Mouse (Mus musculus) megakaryocyte-erythroid progenitor cell, adult 5 weeks (primary cell): Measurements from ENCODE around the gene Apof. TPM values are rescaled to one million over a fixed set of nuclear protein-coding genes. Genes with fewer than 3 reads are reported as not detected.

Experiments used
- polyA plus RNA-seq: library from polyadenylated mRNA; stranded (reverse); fragments of >175 nt; gene quantifications from 2 replicates; pipeline ENCODE4 v1.2.3, GENCODE M21; 2012

Apof gene
- 0.05 and 0.19 TPM in 2 replicates for polyA plus RNA-seq

DNA sequence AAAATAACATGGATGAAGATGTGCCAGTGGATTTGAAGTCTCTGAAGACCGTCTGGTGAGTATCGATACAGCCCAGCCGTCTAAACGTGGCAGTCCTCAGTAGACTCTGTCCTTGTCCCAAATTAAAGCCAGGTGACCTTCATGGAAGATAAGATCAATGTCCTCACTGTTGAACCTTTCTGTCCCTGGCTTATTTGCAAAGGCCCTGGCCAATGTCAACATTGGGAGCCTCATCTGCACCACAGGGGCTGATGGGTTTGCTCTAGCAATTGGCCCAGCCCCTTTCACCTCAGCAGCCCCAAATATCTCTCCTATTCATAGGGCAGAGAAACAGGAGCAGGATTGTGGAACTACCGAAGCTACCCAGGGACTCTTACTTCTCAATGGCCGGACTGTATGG lies at the start of gene Apof:
Apof (plus strand) TSS at position 301 of the 400 bp plus-strand sequence.

DNA sequence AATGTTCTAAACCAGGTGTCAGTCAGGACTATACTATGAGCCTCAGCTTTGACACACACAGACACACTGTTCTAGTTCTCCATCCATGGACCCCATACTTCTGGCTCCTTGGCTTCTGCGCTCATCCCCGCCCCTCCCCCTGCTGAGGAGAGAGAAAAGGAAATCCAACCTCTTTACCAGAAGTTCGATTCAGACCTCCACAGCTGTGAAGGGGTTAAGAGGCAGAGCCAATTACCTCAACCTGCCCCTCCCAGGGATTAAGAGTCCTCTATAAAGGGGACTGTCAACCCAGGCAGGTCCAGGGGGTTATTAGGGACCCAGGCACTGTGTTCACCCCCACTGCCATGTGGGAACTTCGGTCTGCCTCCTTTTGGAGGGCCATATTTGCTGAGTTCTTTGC lies 42.9 kb upstream of the Apof start, which contains the start of gene Mip:
Mip (plus strand) TSS at position 301 of the 400 bp plus-strand sequence.

DNA sequence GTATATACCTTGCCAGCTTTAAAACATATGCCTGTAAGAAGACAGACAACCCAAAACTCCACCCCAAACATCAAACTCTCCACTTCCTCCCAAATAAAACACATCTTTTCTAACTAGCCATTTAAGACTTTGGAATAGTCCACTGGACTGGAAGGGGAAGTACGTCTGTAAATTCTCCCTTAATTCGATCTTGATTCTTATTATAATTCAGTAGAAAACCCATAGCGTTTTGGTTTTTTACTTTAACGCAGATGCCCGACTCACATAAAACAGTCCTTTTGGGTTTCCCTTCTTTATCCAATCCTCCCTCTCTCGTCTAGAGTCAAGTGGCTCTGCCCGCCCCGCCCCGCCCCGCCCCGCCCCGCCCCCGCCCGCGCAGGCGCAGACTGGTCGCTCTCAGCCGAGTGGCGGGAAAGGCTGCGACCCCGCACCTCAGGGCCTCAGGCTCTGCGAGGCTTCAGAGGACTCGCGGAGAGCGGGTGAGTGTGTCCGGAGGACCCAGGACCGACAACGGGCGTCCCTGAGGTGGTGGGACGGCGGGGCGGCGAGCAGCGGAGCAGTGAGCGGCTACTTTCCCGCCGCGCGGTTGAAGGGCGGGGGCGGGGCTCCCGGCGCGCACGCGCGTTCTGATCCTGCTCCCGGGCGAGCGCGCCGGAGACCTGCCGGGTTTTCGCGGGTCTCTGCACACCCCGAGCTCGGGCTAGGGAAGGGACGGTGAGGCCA lies 36.6 kb upstream of the Apof start, which contains the start of gene Timeless:
Timeless (plus strand) TSS at position 369 of the 723 bp plus-strand sequence.

DNA sequence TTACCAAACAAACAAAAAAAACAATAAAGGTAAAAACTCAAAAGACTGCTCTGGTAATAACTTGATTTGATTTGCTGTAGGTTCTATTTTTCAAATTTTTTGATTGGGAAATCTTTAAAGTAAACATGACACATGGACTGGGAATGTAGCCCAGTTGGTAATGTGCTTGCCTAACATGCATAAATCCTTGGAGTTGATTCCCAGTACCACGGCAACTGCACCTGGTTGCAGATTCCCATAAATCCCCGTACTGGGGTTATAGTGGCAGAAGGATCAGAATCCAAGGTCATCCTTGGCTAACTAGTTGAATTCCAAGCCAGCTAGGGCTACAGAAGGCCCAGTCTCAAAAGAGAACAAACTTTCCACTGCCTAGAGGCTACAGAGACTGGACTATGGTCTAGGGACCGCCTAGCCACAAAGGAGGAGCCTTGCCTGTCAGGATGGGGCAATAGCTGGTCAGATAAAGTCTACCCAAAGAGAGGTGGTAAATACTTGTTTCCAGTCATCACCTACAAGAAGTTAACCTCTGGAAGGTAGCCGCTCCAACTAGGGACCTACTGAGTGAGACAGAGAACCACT lies 14.7 kb upstream of the Apof start, which contains the start of gene Apon:
Apon (plus strand) TSS at position 420 of the 579 bp plus-strand sequence.

DNA sequence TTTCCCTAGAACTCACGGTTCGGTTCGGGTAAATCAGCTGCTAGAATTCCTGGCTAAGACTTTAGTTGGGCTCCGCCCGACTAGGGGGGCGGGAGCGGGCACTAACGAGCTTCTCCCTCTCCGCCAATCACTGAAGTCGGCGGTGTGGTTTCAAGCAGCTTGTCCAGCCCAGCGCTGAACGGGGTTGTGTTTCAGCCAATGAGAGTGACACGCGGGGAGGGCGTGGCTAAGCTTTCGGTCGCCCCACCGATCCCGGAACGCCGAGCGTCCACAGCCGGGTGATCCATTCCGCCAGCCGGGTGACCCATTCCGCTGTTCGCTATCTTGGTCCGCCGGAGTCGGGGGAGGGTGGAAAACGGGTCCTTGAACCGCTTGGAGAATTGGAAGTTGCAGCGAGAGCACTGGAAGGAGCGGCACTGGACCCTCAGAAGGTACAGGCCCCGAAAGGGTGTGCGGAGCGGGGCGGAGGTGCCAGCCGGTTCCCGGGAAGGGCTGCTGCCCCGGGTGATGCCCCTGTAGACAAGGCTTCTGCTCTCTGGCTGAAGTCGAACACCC lies 1.9 kb downstream of the Apof start, which contains the start of gene Stat2:
Stat2 (plus strand) TSS at position 273 of the 555 bp plus-strand sequence.

DNA sequence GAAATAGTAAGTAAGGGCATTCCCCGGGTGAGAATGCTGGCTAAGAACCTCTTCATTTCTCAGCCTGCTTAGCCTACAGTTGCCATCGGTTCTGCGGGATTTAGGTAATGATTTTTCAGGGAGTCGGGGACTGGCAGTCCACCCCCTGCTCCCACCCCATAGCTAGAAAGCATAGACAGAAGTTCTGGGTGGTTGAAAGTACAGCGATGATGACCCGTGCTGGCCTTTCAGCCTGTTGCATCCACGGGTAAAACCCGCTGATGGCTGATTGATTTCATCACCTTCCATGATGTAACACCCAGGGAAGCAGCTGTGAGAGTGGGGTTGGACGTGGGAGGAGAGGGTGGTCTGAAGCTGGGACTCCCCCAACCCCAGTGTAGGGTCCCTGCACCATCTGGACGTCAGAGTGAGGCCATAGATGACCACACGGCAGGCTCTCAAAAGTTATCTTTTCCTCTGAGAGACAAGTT lies 30.3 kb downstream of the Apof start, which contains the start of gene Il23a:
Il23a (minus strand) TSS at position 51 of the 470 bp plus-strand sequence.

DNA sequence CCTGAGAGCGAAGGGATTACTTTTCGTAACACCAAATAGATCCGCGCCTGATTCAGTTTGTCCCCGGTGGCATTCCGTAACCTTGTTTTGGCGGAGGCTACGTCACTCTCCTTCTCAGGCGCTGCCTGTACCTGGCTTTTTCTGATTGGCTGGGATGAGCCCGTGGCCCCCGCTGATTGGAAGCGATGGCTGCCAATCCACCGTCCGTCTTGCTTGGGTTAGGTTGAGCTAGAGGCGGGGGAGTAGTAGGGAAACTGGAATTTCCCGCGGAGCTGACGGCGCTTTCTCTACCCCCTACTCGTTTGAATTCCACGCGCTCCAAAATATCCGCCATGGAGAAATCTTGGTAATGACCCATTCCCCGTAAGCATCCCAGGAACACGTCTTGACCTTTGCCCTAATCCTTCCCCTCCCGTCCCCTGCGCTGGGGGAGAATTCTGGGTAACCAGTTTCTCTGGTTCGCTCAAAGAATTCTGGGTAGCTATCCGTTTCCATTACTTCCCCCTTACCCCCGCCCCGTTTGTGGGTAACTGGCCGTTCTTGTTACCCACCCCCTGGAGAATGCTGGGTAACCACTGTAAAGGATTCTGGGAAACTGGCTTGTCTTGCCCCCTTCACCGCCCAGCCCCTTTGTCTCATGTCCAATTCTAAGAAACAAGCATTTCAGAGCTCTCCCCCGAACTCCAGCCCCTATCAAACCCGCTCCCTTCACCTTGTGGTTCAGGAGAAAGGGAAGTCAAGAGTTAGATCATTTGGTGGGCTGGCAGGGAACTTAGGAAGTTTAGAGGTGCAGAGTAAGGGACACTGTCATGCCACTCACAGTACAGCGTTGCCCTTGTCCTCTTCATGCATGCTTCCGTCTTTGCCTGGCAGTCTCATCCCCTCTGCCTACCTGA lies 34.9 kb downstream of the Apof start, which contains the start of gene Pan2:
Pan2 (plus strand) TSS at position 210 of the 896 bp plus-strand sequence.

Other genes starting within 250 kb of the Apof start
- 157 and 192 TPM in 2 replicates for gene Naca, start 233.1 kb upstream of the Apof start, polyA plus RNA-seq
- gene Ptges3, start 209.7 kb upstream of the Apof start, polyA plus RNA-seq, result 176 and 198 TPM in 2 replicates
- gene Atp5b, start 185.4 kb upstream of the Apof start, polyA plus RNA-seq, result 1,291 and 1,395 TPM in 2 replicates
- 22.0 and 31.0 TPM in 2 replicates for gene Baz2a, start 177.1 kb upstream of the Apof start, polyA plus RNA-seq
- gene Rbms2, start 88.4 kb upstream of the Apof start, polyA plus RNA-seq, result 6.4 and 7.7 TPM in 2 replicates
- gene Gls2, start 74.2 kb upstream of the Apof start, polyA plus RNA-seq, result 1.2 and 2.4 TPM in 2 replicates
- 2.2 and 3.2 TPM in 2 replicates for gene Spryd4, start 56.9 kb upstream of the Apof start, polyA plus RNA-seq
- gene Mip, start 42.8 kb upstream of the Apof start, polyA plus RNA-seq, result 0.21 and 0.27 TPM in 2 replicates
- 37.8 and 58.1 TPM in 2 replicates for gene Timeless, start 36.6 kb upstream of the Apof start, polyA plus RNA-seq
- gene Apon, start 14.6 kb upstream of the Apof start, polyA plus RNA-seq, result 0.14 and 0.30 TPM in 2 replicates
- 17.2 and 18.9 TPM in 2 replicates for gene Stat2, start 1.9 kb downstream of the Apof start, polyA plus RNA-seq
- 0.32 and 0.37 TPM in 2 replicates for gene Il23a, start 30.1 kb downstream of the Apof start, polyA plus RNA-seq
- 4.0 and 4.9 TPM in 2 replicates for gene Pan2, start 34.7 kb downstream of the Apof start, polyA plus RNA-seq
- gene Cnpy2, start 53.8 kb downstream of the Apof start, polyA plus RNA-seq, result 92.5 and 111 TPM in 2 replicates
- gene Cs, start 69.1 kb downstream of the Apof start, polyA plus RNA-seq, result 29.3 and 29.5 TPM in 2 replicates
- gene Coq10a, start 100.3 kb downstream of the Apof start, polyA plus RNA-seq, result 8.1 TPM in 2 replicates
- gene Ankrd52, start 108.4 kb downstream of the Apof start, polyA plus RNA-seq, result 65.0 and 67.0 TPM in 2 replicates
- gene Slc39a5, start 132.6 kb downstream of the Apof start, polyA plus RNA-seq, result 0.05 TPM in 1 of 2 replicates, not detected in the other
- 201 and 217 TPM in 2 replicates for gene Nabp2, start 142.8 kb downstream of the Apof start, polyA plus RNA-seq
- 15.5 and 16.3 TPM in 2 replicates for gene Rnf41, start 143.0 kb downstream of the Apof start, polyA plus RNA-seq
- gene Smarcc2, start 190.6 kb downstream of the Apof start, polyA plus RNA-seq, result 197 and 236 TPM in 2 replicates
- gene Myl6, start 225.5 kb downstream of the Apof start, polyA plus RNA-seq, result 457 and 543 TPM in 2 replicates
- gene Myl6b, start 230.0 kb downstream of the Apof start, polyA plus RNA-seq, result 18.3 and 25.9 TPM in 2 replicates